Mouse (Mus musculus) liver, embryonic 15.5 days (tissue): ENCODE results near the gene Actl11. TPM values are rescaled to one million over a fixed set of nuclear protein-coding genes. Genes with fewer than 3 reads are reported as not detected.
A peak's percentile ranks its signal among the peaks of the same experiment; 100 is the strongest.

Experiments used
- ATAC-seq: fragments of 200-750 bp; cut with Nextera tagmentation; 2 replicates; pipeline ENCODE4 v1.8.0; 2017; ENCODE audit warnings: moderate number of reproducible peaks, mild to moderate bottlenecking, moderate library complexity; ENCODE audit not compliant: insufficient read depth
- H3K27ac ChIP-seq: fragments of 300-500 bp; sonication (generic); replicated peaks from 2 replicates; pipeline ENCODE4 v1.5.1; 2015; ENCODE audit warnings: mild to moderate bottlenecking, inconsistent platforms
- H3K27me3 ChIP-seq: fragments of 300-500 bp; sonication (generic); 2 replicates; pipeline ENCODE4 v1.6.1; 2015; ENCODE audit warnings: mild to moderate bottlenecking, inconsistent platforms
- H3K36me3 ChIP-seq: fragments of 300-500 bp; sonication (generic); replicated peaks from 2 replicates; pipeline ENCODE4 v1.6.1; 2015; ENCODE audit warnings: moderate library complexity, mild to moderate bottlenecking, inconsistent platforms
- H3K4me1 ChIP-seq: fragments of 300-500 bp; sonication (generic); replicated peaks from 2 replicates; pipeline ENCODE4 v1.6.1; 2015; ENCODE audit warnings: inconsistent platforms
- H3K4me2 ChIP-seq: fragments of 300-500 bp; sonication (generic); 2 replicates; pipeline ENCODE4 v1.6.1; 2015; ENCODE audit warnings: moderate library complexity, mild to moderate bottlenecking, inconsistent platforms
- H3K4me3 ChIP-seq: fragments of 300-500 bp; sonication (generic); replicated peaks from 2 replicates; pipeline ENCODE4 v1.5.1; 2015; ENCODE audit warnings: mild to moderate bottlenecking, inconsistent platforms
- H3K9ac ChIP-seq: fragments of 300-500 bp; sonication (generic); 2 replicates; pipeline ENCODE4 v1.6.1; 2015; ENCODE audit warnings: moderate library complexity, mild to moderate bottlenecking, inconsistent platforms
- H3K9me3 ChIP-seq: fragments of 300-500 bp; sonication (generic); replicated peaks from 2 replicates; pipeline ENCODE4 v1.6.1; 2016; ENCODE audit warnings: inconsistent platforms
- WGBS: fragments of 180-500 bp; shearing (Covaris S2); methylation state at CpG from one replicate; pipeline ENCODE4 v1.1.7; 2015; ENCODE audit warnings: mixed read lengths; ENCODE audit not compliant: insufficient replicate concordance; 5-methylcytosine and 5-hydroxymethylcytosine counted together
- polyA plus RNA-seq: library from polyadenylated mRNA; unstranded; fragments of >200 nt; fragmentation: Nextera tagmentation; extraction: Ambion mirVana; gene quantifications from 2 replicates; pipeline ENCODE4 v1.2.1, GENCODE M21; 2015

Actl11 gene
- polyA plus RNA-seq, 1 experiment from 2014 or later, result not detected

GRCm38 (mm10) chr9:107923021-107923420 is 5.2 kb upstream of the Actl11 start:
- H3K9me3 ChIP-seq, result no peaks in the 10 kb centered on the region
- H3K27ac ChIP-seq, result no peak overlapping the region
- H3K27me3 ChIP-seq, result peaks cover 17% of the 10 kb centered on the region
- H3K4me1 ChIP-seq, result no peaks in the 10 kb centered on the region; the same call in none of the 2 replicates
- ATAC-seq, result no peak
- H3K4me2 ChIP-seq, result no peak overlapping the region
- WGBS, result 24% methylated on average over 7 of the region's 7 CpGs
- no peaks in the 10 kb centered on the region for H3K36me3 ChIP-seq
- H3K4me3 ChIP-seq, result no peak overlapping the region
- H3K9ac ChIP-seq, result no peak overlapping the region

GRCm38 (mm10) chr9:107923956-107924355 is 4.3 kb upstream of the Actl11 start:
- 17% methylated on average over 6 of the region's 6 CpGs for WGBS
- ATAC-seq, result no peak
- Histone ChIP-seq H3K4me3 (no peak overlapping the region), H3K36me3 (no peaks in the 10 kb centered on the region), H3K27me3 (peaks cover 17% of the 10 kb centered on the region), H3K4me2 (no peak overlapping the region), H3K27ac (no peak overlapping the region), H3K9me3 (no peaks in the 10 kb centered on the region), H3K4me1 (no peaks in the 10 kb centered on the region; the same call in none of the 2 replicates), H3K9ac (no peak overlapping the region)

GRCm38 (mm10) chr9:107925251-107925650 is 3.0 kb upstream of the Actl11 start:
- H3K27me3 ChIP-seq, result peaks cover 26% of the 10 kb centered on the region
- no peak for ATAC-seq
- no peaks in the 10 kb centered on the region; the same call in none of the 2 replicates for H3K4me1 ChIP-seq
- WGBS, result 34% methylated on average over 3 of the region's 3 CpGs
- no peak overlapping the region for H3K4me2 ChIP-seq
- no peak overlapping the region for H3K27ac ChIP-seq
- no peak overlapping the region for H3K9ac ChIP-seq
- no peak overlapping the region for H3K4me3 ChIP-seq
- H3K36me3 ChIP-seq, result no peaks in the 10 kb centered on the region
- H3K9me3 ChIP-seq, result no peaks in the 10 kb centered on the region

GRCm38 (mm10) chr9:107926920-107927420 is 1.3 kb upstream of the Actl11 start:
- H3K36me3 ChIP-seq, result no peaks in the 10 kb centered on the region
- no peak overlapping the region for H3K27ac ChIP-seq
- H3K9ac ChIP-seq, result no peak overlapping the region
- no peaks in the 10 kb centered on the region for H3K9me3 ChIP-seq
- no peak overlapping the region for H3K4me3 ChIP-seq
- WGBS, result 42% methylated on average over 9 of the region's 9 CpGs
- no peak overlapping the region for H3K4me2 ChIP-seq
- ATAC-seq, result no peak
- peaks cover 33% of the 10 kb centered on the region for H3K27me3 ChIP-seq
- H3K4me1 ChIP-seq, result no peaks in the 10 kb centered on the region; the same call in none of the 2 replicates

GRCm38 (mm10) chr9:107927749-107928148 is 520 bp upstream of the Actl11 start:
- H3K4me2 ChIP-seq, result no peak overlapping the region
- H3K27ac ChIP-seq, result no peak overlapping the region
- H3K4me3 ChIP-seq, result no peak overlapping the region
- H3K27me3 ChIP-seq, result peaks cover 38% of the 10 kb centered on the region
- H3K4me1 ChIP-seq, result no peaks in the 10 kb centered on the region; the same call in none of the 2 replicates
- no peak overlapping the region for H3K9ac ChIP-seq
- H3K9me3 ChIP-seq, result no peaks in the 10 kb centered on the region
- no peaks in the 10 kb centered on the region for H3K36me3 ChIP-seq
- no peak for ATAC-seq
- WGBS, result 81% methylated on average over 5 of the region's 5 CpGs

GRCm38 (mm10) chr9:107932221-107932620 is 4.0 kb downstream of the Actl11 start:
- peaks cover 66% of the 10 kb centered on the region for H3K27me3 ChIP-seq
- no peak for ATAC-seq
- WGBS, result 69% methylated on average over 4 of the region's 4 CpGs

GRCm38 (mm10) chr9:107934146-107934545 is 5.9 kb downstream of the Actl11 start:
- H3K27ac ChIP-seq, result no peak overlapping the region
- H3K4me3 ChIP-seq, result no peak overlapping the region
- 64% methylated on average over 11 of the region's 11 CpGs for WGBS
- H3K4me2 ChIP-seq, result no peak overlapping the region
- ATAC-seq, result no peak
- peaks cover 9% of the 10 kb centered on the region for H3K4me1 ChIP-seq
- no peak overlapping the region for H3K9ac ChIP-seq
- no peaks in the 10 kb centered on the region for H3K9me3 ChIP-seq
- H3K27me3 ChIP-seq, result peaks cover 86% of the 10 kb centered on the region
- no peaks in the 10 kb centered on the region for H3K36me3 ChIP-seq

More at GRCm38 (mm10) chr9:107932221-107932620, 4.0 kb downstream of the Actl11 start:
- Histone ChIP-seq H3K4me2 (no peak overlapping the region), H3K36me3 (no peaks in the 10 kb centered on the region), H3K4me3 (no peak overlapping the region), H3K9me3 (no peaks in the 10 kb centered on the region), H3K27ac (no peak overlapping the region), H3K9ac (no peak overlapping the region), H3K4me1 (peaks cover 9% of the 10 kb centered on the region)

GRCm38 (mm10) chr9:107935374-107935773 is 7.1 kb downstream of the Actl11 start, which contains the start of gene Camkv:
Gene Camkv (plus strand): TSS chr9:107935674.
- no peak for ATAC-seq
- Histone ChIP-seq H3K27me3 (peaks cover 87% of the 10 kb centered on the region), H3K27ac (no peak within 1 kb of the TSS), H3K4me1 (peaks cover 9% of the 10 kb centered on the region), H3K9ac (no peak within 1 kb of the TSS), H3K36me3 (no peaks in the 10 kb centered on the region), H3K9me3 (no peaks in the 10 kb centered on the region), H3K4me3 (peak within 1 kb of the TSS; percentile 36), H3K4me2 (peak within 1 kb of the TSS; percentile 65)
- WGBS, result 44% methylated on average over 3 of the region's 3 CpGs

GRCm38 (mm10) chr9:107935790-107936214 is 7.5 kb downstream of the Actl11 start:
- peaks cover 90% of the 10 kb centered on the region for H3K27me3 ChIP-seq
- H3K4me1 ChIP-seq, result peaks cover 9% of the 10 kb centered on the region
- no peak for ATAC-seq
- H3K9ac ChIP-seq, result no peak overlapping the region
- WGBS, result under 1% methylated on average over 41 of the region's 41 CpGs
- no peak overlapping the region for H3K27ac ChIP-seq
- H3K4me3 ChIP-seq, result peak overlapping the region; percentile 36
- H3K9me3 ChIP-seq, result no peaks in the 10 kb centered on the region
- no peaks in the 10 kb centered on the region for H3K36me3 ChIP-seq
- H3K4me2 ChIP-seq, result peak overlapping the region; percentile 65

GRCm38 (mm10) chr9:107936215-107936822 is 8.1 kb downstream of the Actl11 start:
- Histone ChIP-seq H3K9me3 (no peaks in the 10 kb centered on the region), H3K27me3 (peaks cover 94% of the 10 kb centered on the region), H3K4me1 (peaks cover 9% of the 10 kb centered on the region), H3K4me3 (peak overlapping the region; percentile 36), H3K36me3 (no peaks in the 10 kb centered on the region), H3K9ac (no peak overlapping the region), H3K4me2 (peak overlapping the region; percentile 65), H3K27ac (no peak overlapping the region)
- WGBS, result 5% methylated on average over 29 of the region's 29 CpGs
- no peak for ATAC-seq

GRCm38 (mm10) chr9:107936831-107937230 is 8.6 kb downstream of the Actl11 start:
- no peak for ATAC-seq
- Histone ChIP-seq H3K27me3 (peaks cover 91% of the 10 kb centered on the region), H3K36me3 (no peaks in the 10 kb centered on the region), H3K9ac (no peak overlapping the region), H3K4me1 (peaks cover 9% of the 10 kb centered on the region), H3K27ac (no peak overlapping the region), H3K4me3 (no peak overlapping the region), H3K9me3 (no peaks in the 10 kb centered on the region), H3K4me2 (no peak overlapping the region)
- WGBS, result 22% methylated on average over 3 of the region's 3 CpGs
